Mouse (Mus musculus) MEL (cell line): ENCODE measurements around the gene Far2.

ENCODE experiments used
- E2F4 ChIP-seq: IDR thresholded peaks from 2 replicates; pipeline ENCODE4 v1.6.1; 2011; ENCODE audit warnings: low read depth, low read length, improper control_type of control experiment, borderline replicate concordance
- MYB ChIP-seq: IDR thresholded peaks from 2 replicates; pipeline ENCODE4 v1.6.1; 2011; ENCODE audit warnings: mild to moderate bottlenecking, low read depth, low read length, improper control_type of control experiment
- POLR2A ChIP-seq, 2 experiments: IDR thresholded peaks; 2 replicates each; pipeline ENCODE4 v1.6.1; 2011 to 2012; ENCODE audit warnings: low read length in 2 of 2, mild to moderate bottlenecking in 2 of 2, control low read depth in 1 of 2, improper control_type of control experiment in 1 of 2, low read depth in 1 of 2, moderate library complexity in 1 of 2; ENCODE audit not compliant: control insufficient read depth in 1 of 2, insufficient read depth in 1 of 2, poor library complexity in 1 of 2

DNA sequence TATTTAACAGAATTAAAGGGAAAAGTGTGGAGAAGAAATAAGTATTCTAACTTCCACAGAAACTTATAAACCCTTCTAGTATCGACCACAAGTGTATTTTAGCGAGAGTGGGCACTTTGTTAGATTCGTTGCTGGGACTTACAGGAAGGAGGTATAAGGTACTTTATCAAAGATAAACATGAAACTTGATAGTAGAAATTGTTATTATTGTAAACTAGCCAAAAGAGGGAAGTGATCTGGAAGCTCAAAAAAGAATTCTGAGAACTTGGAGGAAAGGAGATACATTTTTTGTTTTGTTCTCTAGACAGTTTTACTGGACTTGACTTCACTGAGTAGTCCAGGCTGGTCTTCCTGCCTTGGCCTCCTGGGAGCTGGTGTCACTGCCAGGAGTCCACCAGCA, 125.8 kb downstream of the Far2 start:
- no peak for TF ChIP-seq POLR2A (IDR thresholded peaks at IDR 0.05; ENCODE audit: control insufficient read depth in 1 of 2, insufficient read depth in 1 of 2, low read depth in 1 of 2, low read length in 2 of 2, poor library complexity in 1 of 2)
- no peak for TF ChIP-seq MYB
- no peak for TF ChIP-seq E2F4
